Mouse (Mus musculus) MEL (cell line): Measurements from ENCODE around the gene Zbtb20. TPM values are rescaled to one million over a fixed set of nuclear protein-coding genes. Genes with fewer than 3 reads are reported as not detected.

ENCODE experiments used
- DNase-seq: peaks from one replicate; pipeline ENCODE4 v3.0.0; 2011; ENCODE audit warnings: low read depth, low spot score
- H3K27ac ChIP-seq: 2 replicates; pipeline ENCODE4 v1.5.1; 2012; ENCODE audit warnings: low read depth, mild to moderate bottlenecking, control low read depth, low read length, moderate library complexity; ENCODE audit not compliant: control insufficient read depth
- H3K27me3 ChIP-seq, 2 experiments: fragments of 150-350 bp in 1 of 2; sonication (generic) in 1 of 2; 2 replicates each; pipeline ENCODE4 v1.6.1; 2012; ENCODE audit warnings: low read length in 2 of 2, mild to moderate bottlenecking in 2 of 2, improper control_type of control experiment in 1 of 2, moderate library complexity in 1 of 2; ENCODE audit not compliant: insufficient read depth in 2 of 2, control insufficient read depth in 1 of 2
- H3K36me3 ChIP-seq, 2 experiments: 2 replicates each; pipeline ENCODE4 v1.6.1; 2012 to 2014; ENCODE audit warnings: low read length in 2 of 2, improper control_type of control experiment in 1 of 2, inconsistent platforms in 1 of 2, mild to moderate bottlenecking in 1 of 2; ENCODE audit not compliant: insufficient read depth in 2 of 2, control insufficient read depth in 1 of 2
- H3K4me1 ChIP-seq, 2 experiments: fragments of 150-350 bp in 1 of 2; sonication (generic) in 1 of 2; 2 replicates each; pipeline ENCODE4 v1.6.1; 2012; ENCODE audit warnings: low read length in 2 of 2, improper control_type of control experiment in 1 of 2, mild to moderate bottlenecking in 1 of 2; ENCODE audit not compliant: insufficient read depth in 2 of 2, control insufficient read depth in 1 of 2
- H3K4me3 ChIP-seq, 2 experiments: fragments of 150-350 bp in 1 of 2; sonication (generic) in 1 of 2; 2 replicates each; pipeline ENCODE4 v1.5.1; 2012; ENCODE audit warnings: low read depth in 2 of 2, low read length in 2 of 2, mild to moderate bottlenecking in 2 of 2, moderate library complexity in 2 of 2, control low read depth in 1 of 2, improper control_type of control experiment in 1 of 2; ENCODE audit not compliant: control insufficient read depth in 1 of 2, insufficient read depth in 1 of 2
- H3K79me2 ChIP-seq: 2 replicates; pipeline ENCODE4 v1.6.1; 2012; ENCODE audit warnings: mild to moderate bottlenecking, low read length, moderate library complexity; ENCODE audit not compliant: control insufficient read depth, poor library complexity, insufficient read depth
- H3K9ac ChIP-seq: 2 replicates; pipeline ENCODE4 v1.6.1; 2012; ENCODE audit warnings: low read depth, mild to moderate bottlenecking, control low read depth, low read length, moderate library complexity; ENCODE audit not compliant: control insufficient read depth, poor library complexity, severe bottlenecking
- H3K9me3 ChIP-seq: fragments of 150-350 bp; sonication (generic); replicated peaks from 2 replicates; pipeline ENCODE4 v1.6.1; 2012; ENCODE audit warnings: mild to moderate bottlenecking, low read length, improper control_type of control experiment, moderate library complexity; ENCODE audit not compliant: insufficient read depth
- CHD1 ChIP-seq: IDR thresholded peaks from 2 replicates; pipeline ENCODE4 v1.6.1; 2012; ENCODE audit warnings: low read depth, mild to moderate bottlenecking, inconsistent platforms, low read length, improper control_type of control experiment
- E2F4 ChIP-seq: IDR thresholded peaks from 2 replicates; pipeline ENCODE4 v1.6.1; 2011; ENCODE audit warnings: low read depth, low read length, improper control_type of control experiment, borderline replicate concordance
- ELF1 ChIP-seq: IDR thresholded peaks from 2 replicates; pipeline ENCODE4 v1.6.1; 2014; ENCODE audit warnings: low read depth, mild to moderate bottlenecking, inconsistent platforms, low read length, improper control_type of control experiment, moderate library complexity
- ETS1 ChIP-seq: IDR thresholded peaks from 2 replicates; pipeline ENCODE4 v1.6.1; 2012; ENCODE audit warnings: low read depth, mild to moderate bottlenecking, inconsistent platforms, low read length, improper control_type of control experiment, moderate library complexity
- GABPA ChIP-seq: IDR thresholded peaks from 2 replicates; pipeline ENCODE4 v1.6.1; 2012; ENCODE audit warnings: low read depth, mild to moderate bottlenecking, inconsistent platforms, low read length, improper control_type of control experiment, moderate library complexity
- GATA1 ChIP-seq: IDR thresholded peaks from 2 replicates; pipeline ENCODE4 v1.6.1; 2011; ENCODE audit warnings: low read depth, low read length, improper control_type of control experiment
- JUND ChIP-seq: IDR thresholded peaks from 2 replicates; pipeline ENCODE4 v1.6.1; 2011; ENCODE audit warnings: low read depth, mild to moderate bottlenecking, improper control_type of control experiment, low read length
- KAT2A ChIP-seq: conservative IDR thresholded peaks from 2 replicates; pipeline ENCODE4 v1.6.1; 2012; ENCODE audit warnings: low read depth, low read length, improper control_type of control experiment, inconsistent platforms
- MAZ ChIP-seq: IDR thresholded peaks from 2 replicates; pipeline ENCODE4 v1.6.1; 2012; ENCODE audit warnings: low read depth, mild to moderate bottlenecking, inconsistent platforms, low read length, improper control_type of control experiment
- MXI1 ChIP-seq: IDR thresholded peaks from 2 replicates; pipeline ENCODE4 v1.6.1; 2011; ENCODE audit warnings: mild to moderate bottlenecking, low read depth, low read length, improper control_type of control experiment
- MYB ChIP-seq: IDR thresholded peaks from 2 replicates; pipeline ENCODE4 v1.6.1; 2011; ENCODE audit warnings: mild to moderate bottlenecking, low read depth, low read length, improper control_type of control experiment
- MYC ChIP-seq: IDR thresholded peaks from 2 replicates; pipeline ENCODE4 v1.6.1; 2011; ENCODE audit warnings: low read depth, mild to moderate bottlenecking, low read length, improper control_type of control experiment, moderate library complexity
- NELFE ChIP-seq: IDR thresholded peaks from 2 replicates; pipeline ENCODE4 v1.6.1; 2011; ENCODE audit warnings: low read depth, low read length, improper control_type of control experiment
- NRF1 ChIP-seq: IDR thresholded peaks from 2 replicates; pipeline ENCODE4 v1.6.1; 2014; ENCODE audit warnings: low read depth, mild to moderate bottlenecking, inconsistent platforms, low read length, improper control_type of control experiment, moderate library complexity; ENCODE audit not compliant: poor library complexity, insufficient read depth, severe bottlenecking
- POLR2AphosphoS2 ChIP-seq: IDR thresholded peaks from 2 replicates; pipeline ENCODE4 v1.6.1; 2011; ENCODE audit warnings: low read length, improper control_type of control experiment
- RAD21 ChIP-seq: IDR thresholded peaks from 2 replicates; pipeline ENCODE4 v1.6.1; 2011; ENCODE audit warnings: mild to moderate bottlenecking, low read depth, low read length, improper control_type of control experiment
- RCOR1 ChIP-seq: IDR thresholded peaks from 2 replicates; pipeline ENCODE4 v1.6.1; 2012; ENCODE audit warnings: low read depth, mild to moderate bottlenecking, inconsistent platforms, low read length, improper control_type of control experiment
- SIN3A ChIP-seq: IDR thresholded peaks from 2 replicates; pipeline ENCODE4 v1.6.1; 2012; ENCODE audit warnings: low read length, improper control_type of control experiment, inconsistent platforms
- SMC3 ChIP-seq: IDR thresholded peaks from 2 replicates; pipeline ENCODE4 v1.6.1; 2011; ENCODE audit warnings: low read depth, low read length, improper control_type of control experiment
- TAL1 ChIP-seq: IDR thresholded peaks from 2 replicates; pipeline ENCODE4 v1.6.1; 2012; ENCODE audit warnings: mild to moderate bottlenecking, inconsistent platforms, low read length, moderate library complexity, mixed read lengths
- UBTF ChIP-seq: IDR thresholded peaks from 2 replicates; pipeline ENCODE4 v1.6.1; 2012; ENCODE audit warnings: low read depth, mild to moderate bottlenecking, inconsistent platforms, low read length, improper control_type of control experiment, moderate library complexity, borderline replicate concordance; ENCODE audit not compliant: insufficient read depth
- USF1 ChIP-seq: IDR thresholded peaks from 2 replicates; pipeline ENCODE4 v1.6.1; 2014; ENCODE audit warnings: low read depth, mild to moderate bottlenecking, inconsistent platforms, low read length, improper control_type of control experiment, moderate library complexity
- USF2 ChIP-seq, 2 experiments: IDR thresholded peaks; 2 replicates each; pipeline ENCODE4 v1.6.1; 2011 to 2012; ENCODE audit warnings: improper control_type of control experiment in 2 of 2, low read length in 2 of 2, borderline replicate concordance in 1 of 2, inconsistent platforms in 1 of 2, low read depth in 1 of 2, mild to moderate bottlenecking in 1 of 2; ENCODE audit not compliant: insufficient read depth in 1 of 2
- ZMIZ1 ChIP-seq: IDR thresholded peaks from 2 replicates; pipeline ENCODE4 v1.6.1; 2012; ENCODE audit warnings: low read depth, mild to moderate bottlenecking, inconsistent platforms, low read length, improper control_type of control experiment, moderate library complexity
- ZNF384 ChIP-seq: IDR thresholded peaks from 2 replicates; pipeline ENCODE4 v1.6.1; 2012; ENCODE audit warnings: low read depth, mild to moderate bottlenecking, inconsistent platforms, low read length, improper control_type of control experiment
- polyA plus RNA-seq, 2 experiments: library from polyadenylated mRNA; stranded (reverse) in 1 of 2; unstranded in 1 of 2; fragments of >175 nt in 1 of 2; fragments of >200 nt in 1 of 2; gene quantifications; 2 replicates each; pipeline versions ENCODE4 v1.2.1 to v1.2.4; 2012; ENCODE audit warnings: low replicate concordance in 2 of 2, low read depth in 1 of 2; ENCODE audit not compliant: insufficient read length in 2 of 2, insufficient read depth in 1 of 2, missing spikeins in 1 of 2
- total RNA-seq: library from RNA; depleted of rRNA; stranded (reverse); fragments of 300-350 nt; gene quantifications from 2 replicates; pipeline ENCODE4 v1.2.3, GENCODE M21; 2012

The Zbtb20 gene
- total and polyA plus RNA-seq, 3 experiments = 0.17 to 0.27 TPM; not detected in 1

- DNase-seq = no peak
- no peak overlapping the region for H3K9ac ChIP-seq
- TF ChIP-seq RCOR1 (no peak), E2F4 (no peak), SMC3 (no peak), RAD21 (no peak), UBTF (no peak), GATA1 (no peak), NELFE (no peak), MYB (no peak), USF2 (IDR thresholded peaks at IDR 0.05; ENCODE audit: borderline replicate concordance in 1 of 2, insufficient read depth in 1 of 2, low read depth in 1 of 2, low read length in 2 of 2) (no peak), ZMIZ1 (no peak), ELF1 (no peak), NRF1 (no peak), SIN3A (no peak), ETS1 (no peak), ZNF384 (no peak), USF1 (no peak), JUND (no peak), GABPA (no peak)
Observed at GRCm38 (mm10) chr16:43181038-43181437, 305.4 kb downstream of the Zbtb20 start.

GRCm38 (mm10) chr16:43190390-43190789 lies 314.7 kb downstream of the Zbtb20 start:
- DNase-seq = no peak
- TF ChIP-seq TAL1 (no peak), MYB (no peak), SMC3 (no peak), RAD21 (no peak), MXI1 (no peak), ZMIZ1 (no peak), UBTF (no peak), MAZ (no peak), JUND (no peak), GATA1 (no peak), POLR2AphosphoS2 (no peak), MYC (no peak), CHD1 (no peak), KAT2A (no peak)
- H3K4me1 ChIP-seq = no peaks in the 10 kb centered on the region

More at GRCm38 (mm10) chr16:43181038-43181437, 305.4 kb downstream of the Zbtb20 start:
- Histone ChIP-seq H3K4me3 (no peak overlapping the region), H3K27ac (no peak overlapping the region), H3K27me3 (no peaks in the 10 kb centered on the region), H3K79me2 (no peaks in the 10 kb centered on the region), H3K9me3 (no peaks in the 10 kb centered on the region), H3K36me3 (no peaks in the 10 kb centered on the region), H3K4me1 (no peaks in the 10 kb centered on the region)

More at GRCm38 (mm10) chr16:43190390-43190789, 314.7 kb downstream of the Zbtb20 start:
- H3K27me3 ChIP-seq = no peaks in the 10 kb centered on the region; a peak in 2 of 4 replicates
- no peaks in the 10 kb centered on the region for H3K9me3 ChIP-seq
- H3K27ac ChIP-seq = no peak overlapping the region
- H3K36me3 ChIP-seq = no peaks in the 10 kb centered on the region
- no peak overlapping the region for H3K4me3 ChIP-seq
- no peak overlapping the region for H3K9ac ChIP-seq
- H3K79me2 ChIP-seq = no peaks in the 10 kb centered on the region
